1 mouse cellular context compared by ENCODE assay signal in the genomic region with DNA sequence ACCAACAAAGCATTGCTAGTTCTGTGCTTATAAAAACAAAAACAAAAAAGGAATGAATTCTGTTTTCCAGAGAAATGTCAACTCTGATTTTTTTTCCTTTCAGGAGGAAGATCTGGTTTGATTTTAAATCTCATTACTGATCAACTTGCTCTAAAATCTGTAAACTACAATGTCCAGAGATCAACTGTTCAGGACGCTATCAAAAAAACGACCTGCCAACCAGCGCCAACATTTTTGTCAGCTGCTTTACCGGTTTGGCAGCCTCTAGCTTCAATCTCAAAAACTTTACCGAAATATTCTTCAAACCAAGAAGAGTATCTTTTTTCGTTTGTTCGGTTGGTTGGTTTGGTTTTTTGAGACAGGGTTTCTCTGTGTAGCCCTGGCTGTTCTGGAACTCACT.
TF ChIP-seq lines count a peak whose summit lies in the region.

No protein-coding gene starts in this region.

TF ChIP-seq in MEL, 35 proteins besides CTCF, POLR2A, EP300 and RAD21:
- TF ChIP-seq MYB (IDR thresholded peaks at IDR 0.05; ENCODE audit: low read depth, low read length) (no peak), E2F4 (IDR thresholded peaks at IDR 0.05; ENCODE audit: borderline replicate concordance, low read depth, low read length) (no peak), BHLHE40 (IDR thresholded peaks at IDR 0.05; ENCODE audit: borderline replicate concordance, low read depth, low read length) (no peak), TBP (IDR thresholded peaks at IDR 0.05; ENCODE audit: low read depth, low read length) (no peak), POLR2AphosphoS2 (IDR thresholded peaks at IDR 0.05; ENCODE audit: low read length) (no peak), CHD1 (IDR thresholded peaks at IDR 0.05; ENCODE audit: low read depth, low read length) (no peak), ZC3H11A (IDR thresholded peaks at IDR 0.05; ENCODE audit: low read depth, low read length) (no peak), ZNF384 (IDR thresholded peaks at IDR 0.05; ENCODE audit: low read depth, low read length) (no peak), SMC3 (IDR thresholded peaks at IDR 0.05; ENCODE audit: low read depth, low read length) (no peak), MAZ (IDR thresholded peaks at IDR 0.05; ENCODE audit: low read depth, low read length) (no peak), SIN3A (IDR thresholded peaks at IDR 0.05; ENCODE audit: low read length) (no peak), ZKSCAN1 (IDR thresholded peaks at IDR 0.05; ENCODE audit: low read depth, low read length) (no peak), JUND (IDR thresholded peaks at IDR 0.05; ENCODE audit: low read depth, low read length) (no peak), MEF2A (IDR thresholded peaks at IDR 0.05; ENCODE audit: extremely low read depth, insufficient replicate concordance, low read depth, low read length, poor library complexity, severe bottlenecking) (no peak), USF2 (IDR thresholded peaks at IDR 0.05; ENCODE audit: borderline replicate concordance in 1 of 2, insufficient read depth in 1 of 2, low read depth in 1 of 2, low read length in 2 of 2) (no peak)
